Mouse (Mus musculus) megakaryocyte progenitor cell, adult 5-6 weeks (primary cell): Measurements from ENCODE around the gene Zfp358. TPM values are rescaled to one million over a fixed set of nuclear protein-coding genes. Genes with fewer than 3 reads are reported as not detected.

Experiments used
- total RNA-seq, 2 experiments: library from RNA; stranded (forward) in 1 of 2; stranded (reverse) in 1 of 2; fragments of 157-497, 149-512 nt in 1 of 2; fragments of 200-1000 nt in 1 of 2; gene quantifications; 2 replicates each; pipeline versions ENCODE4 v1.2.3 to v1.2.4; 2015 to 2017

Zfp358 gene
- total RNA-seq, 2 experiments from 2014 or later = 7.0 to 12.3 TPM

Other genes starting within 250 kb of the Zfp358 start
- gene Insr, start 213.5 kb upstream of the Zfp358 start, total RNA-seq (2015) = 15.9 and 21.0 TPM in 2 replicates
- gene Insr, start 213.5 kb upstream of the Zfp358 start, total RNA-seq (2017) = 9.7 and 10.3 TPM in 2 replicates
- 6.6 and 10.0 TPM in 2 replicates for gene A430078G23Rik, start 139.7 kb upstream of the Zfp358 start, total RNA-seq (2015)
- gene A430078G23Rik, start 139.7 kb upstream of the Zfp358 start, total RNA-seq (2017) = 16.5 and 23.9 TPM in 2 replicates
- 22.6 and 28.9 TPM in 2 replicates for gene Arhgef18, start 100.1 kb upstream of the Zfp358 start, total RNA-seq (2015)
- gene Arhgef18, start 100.1 kb upstream of the Zfp358 start, total RNA-seq (2017) = 22.9 and 25.5 TPM in 2 replicates
- gene Pex11g, start 25.5 kb upstream of the Zfp358 start, total RNA-seq (2015) = 0.83 and 2.5 TPM in 2 replicates
- 0.79 and 3.8 TPM in 2 replicates for gene Pex11g, start 25.5 kb upstream of the Zfp358 start, total RNA-seq (2017)
- 0.17 TPM in 1 of 2 replicates, not detected in the other for gene Tex45, start 22.3 kb upstream of the Zfp358 start, total RNA-seq (2015)
- gene Tex45, start 22.3 kb upstream of the Zfp358 start, total RNA-seq (2017) = 0.21 TPM in 1 of 2 replicates, not detected in the other
- 13.6 and 20.5 TPM in 2 replicates for gene Mcoln1, start 7.3 kb downstream of the Zfp358 start, total RNA-seq (2015)
- gene Mcoln1, start 7.3 kb downstream of the Zfp358 start, total RNA-seq (2017) = 20.1 and 23.0 TPM in 2 replicates
- gene Pnpla6, start 22.2 kb downstream of the Zfp358 start, total RNA-seq (2015) = 13.8 and 16.8 TPM in 2 replicates
- gene Pnpla6, start 22.2 kb downstream of the Zfp358 start, total RNA-seq (2017) = 14.0 and 17.7 TPM in 2 replicates
- 1.0 TPM in 1 of 2 replicates, not detected in the other for gene C330021F23Rik, start 74.9 kb downstream of the Zfp358 start, total RNA-seq (2015)
- gene C330021F23Rik, start 74.9 kb downstream of the Zfp358 start, total RNA-seq (2017) = not detected in 2 replicates
- 0.32 and 0.37 TPM in 2 replicates for gene Camsap3, start 94.2 kb downstream of the Zfp358 start, total RNA-seq (2015)
- gene Camsap3, start 94.2 kb downstream of the Zfp358 start, total RNA-seq (2017) = 0.21 and 0.27 TPM in 2 replicates
- 16.5 and 20.1 TPM in 2 replicates for gene Xab2, start 128.2 kb downstream of the Zfp358 start, total RNA-seq (2015)
- gene Xab2, start 128.2 kb downstream of the Zfp358 start, total RNA-seq (2017) = 55.5 and 56.5 TPM in 2 replicates
- 131 and 181 TPM in 2 replicates for gene Pet100, start 128.4 kb downstream of the Zfp358 start, total RNA-seq (2015)
- 255 and 285 TPM in 2 replicates for gene Pet100, start 128.4 kb downstream of the Zfp358 start, total RNA-seq (2017)
- not detected in 2 replicates for gene Pcp2, start 132.4 kb downstream of the Zfp358 start, total RNA-seq (2015)
- gene Pcp2, start 132.4 kb downstream of the Zfp358 start, total RNA-seq (2017) = not detected in 2 replicates
- gene Stxbp2, start 137.8 kb downstream of the Zfp358 start, total RNA-seq (2015) = 113 and 143 TPM in 2 replicates
- gene Stxbp2, start 137.8 kb downstream of the Zfp358 start, total RNA-seq (2017) = 93.7 and 166 TPM in 2 replicates
- gene Retn, start 162.6 kb downstream of the Zfp358 start, total RNA-seq (2015) = 0.56 TPM in 1 of 2 replicates, not detected in the other
- not detected in 2 replicates for gene Retn, start 162.6 kb downstream of the Zfp358 start, total RNA-seq (2017)
- 21.5 and 30.3 TPM in 2 replicates for gene Mcemp1, start 172.6 kb downstream of the Zfp358 start, total RNA-seq (2015)
- gene Mcemp1, start 172.6 kb downstream of the Zfp358 start, total RNA-seq (2017) = 16.0 TPM in 2 replicates
- 22.6 and 25.4 TPM in 2 replicates for gene Fcor, start 179.2 kb downstream of the Zfp358 start, total RNA-seq (2015)
- gene Fcor, start 179.2 kb downstream of the Zfp358 start, total RNA-seq (2017) = 10.5 and 15.2 TPM in 2 replicates
- 19.6 and 22.8 TPM in 2 replicates for gene Trappc5, start 183.2 kb downstream of the Zfp358 start, total RNA-seq (2015)
- gene Trappc5, start 183.2 kb downstream of the Zfp358 start, total RNA-seq (2017) = 37.7 and 38.5 TPM in 2 replicates
- not detected in 2 replicates for gene Fcer2a, start 201.0 kb downstream of the Zfp358 start, total RNA-seq (2015)
- gene Fcer2a, start 201.0 kb downstream of the Zfp358 start, total RNA-seq (2017) = not detected in 2 replicates
- not detected in 2 replicates for gene Clec4g, start 227.5 kb downstream of the Zfp358 start, total RNA-seq (2015)
- not detected in 2 replicates for gene Clec4g, start 227.5 kb downstream of the Zfp358 start, total RNA-seq (2017)